Mouse (Mus musculus): ENCODE measurements at regions not wholly inside any gene's neighbourhood (a gene's known extent, or its start where the extent isn't known, plus 50 kb on each side); places are given as distances from the start of the nearest gene placed in this dataset.

DNA sequence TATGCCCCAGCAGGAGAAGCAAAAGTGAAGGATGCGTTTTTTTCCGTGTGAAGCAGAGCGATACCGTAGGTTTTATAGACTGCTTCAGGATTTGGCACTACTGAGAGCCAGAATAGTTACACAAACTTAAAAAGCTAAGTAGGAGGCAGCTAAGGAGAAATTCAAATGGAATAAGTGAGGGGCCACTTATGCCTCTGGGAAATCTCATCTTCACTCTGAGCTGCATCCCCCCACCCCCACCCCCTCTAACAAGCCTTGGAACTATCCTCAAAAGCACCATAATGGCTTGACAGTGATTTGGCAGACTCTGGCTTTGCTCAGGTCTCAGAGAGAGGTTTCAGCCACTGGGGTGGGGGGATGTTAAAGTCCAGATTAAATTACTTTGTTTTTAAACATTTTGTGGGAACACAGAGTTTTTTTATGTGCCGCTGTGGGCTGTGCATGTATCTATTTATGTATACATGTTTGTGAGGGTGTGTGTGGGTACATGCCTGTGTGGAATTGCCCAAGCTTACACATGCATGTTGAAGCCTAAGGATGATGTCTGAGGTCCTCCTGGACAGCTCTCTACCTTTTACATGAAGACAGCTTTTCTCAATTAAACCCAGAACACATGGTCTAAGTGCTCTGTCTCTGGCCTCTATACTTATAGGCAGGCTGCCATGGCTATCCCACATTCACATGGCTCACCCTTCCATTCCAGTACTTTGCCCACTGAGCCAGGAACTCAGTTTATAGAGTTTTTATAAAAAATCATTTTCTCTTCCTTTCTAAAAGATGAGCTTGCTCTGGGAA lies 396.6 kb downstream of the Epm2a start:
- H3K9me3 ChIP-seq (replicated peaks), result no peaks in the 10 kb centered on the region
- no peaks in the 10 kb centered on the region for H3K27me3 ChIP-seq (ENCODE audit: insufficient read depth, low read length)
- H3K4me3 ChIP-seq (ENCODE audit: low read depth, low read length), result no peak overlapping the region
- ATAC-seq (ENCODE audit: extremely low read depth, insufficient number of reproducible peaks, low FRiP score, poor library complexity, severe bottlenecking) (no peak), DNase-seq (ENCODE audit: low spot score) (no peak)
- no peak for TF ChIP-seq GATA2 (IDR thresholded peaks at IDR 0.05; ENCODE audit: borderline replicate concordance, low read depth, low read length)
- no peak for TF ChIP-seq GATA1 (IDR thresholded peaks at IDR 0.05; ENCODE audit: borderline replicate concordance, low read length)
- TF ChIP-seq CTCF (IDR thresholded peaks at IDR 0.05; ENCODE audit: low read depth, low read length), result no peak
- no peak for TF ChIP-seq TAL1 (conservative IDR thresholded peaks at IDR 0.05; ENCODE audit: low read depth, low read length)
- TF ChIP-seq POLR2AphosphoS5 (IDR thresholded peaks at IDR 0.05; ENCODE audit: insufficient replicate concordance, low read depth, low read length), result no peak
- H3K36me3 ChIP-seq (replicated peaks), result no peaks in the 10 kb centered on the region
- H3K4me1 ChIP-seq (ENCODE audit: insufficient read depth, low read depth, low read length), result no peaks in the 10 kb centered on the region

DNA sequence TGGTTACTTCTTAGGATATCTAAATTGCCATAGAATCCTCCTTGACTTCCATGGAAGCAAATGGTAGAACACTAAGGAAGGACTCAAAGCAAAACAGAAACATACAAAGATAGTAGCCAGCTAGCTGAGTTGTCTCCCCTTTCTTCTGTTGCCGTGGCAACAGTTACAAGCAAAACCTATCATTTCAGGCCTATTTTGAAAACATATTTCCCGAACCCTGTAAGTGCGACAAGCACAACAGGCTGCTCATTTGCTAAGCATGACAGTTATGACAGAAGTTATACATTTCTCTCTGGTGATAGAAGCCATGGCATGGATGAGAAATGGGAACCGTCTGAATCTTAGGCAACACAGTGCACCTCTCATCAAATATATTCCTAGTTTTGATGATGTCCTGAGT lies 402.4 kb downstream of the Epm2a start:
- ATAC-seq (ENCODE audit: extremely low read depth, insufficient number of reproducible peaks, low FRiP score, poor library complexity, severe bottlenecking), result no peak
- H3K4me1 ChIP-seq (ENCODE audit: insufficient read depth, low read depth, low read length), result no peaks in the 10 kb centered on the region
- H3K9me3 ChIP-seq (replicated peaks), result no peaks in the 10 kb centered on the region
- DNase-seq (ENCODE audit: low spot score), result no peak
- no peak overlapping the region for H3K4me3 ChIP-seq (ENCODE audit: low read depth, low read length)
- H3K36me3 ChIP-seq (replicated peaks), result no peaks in the 10 kb centered on the region
- TF ChIP-seq CTCF (IDR thresholded peaks at IDR 0.05; ENCODE audit: low read depth, low read length) (no peak), GATA1 (IDR thresholded peaks at IDR 0.05; ENCODE audit: borderline replicate concordance, low read length) (no peak)
- H3K27me3 ChIP-seq (ENCODE audit: insufficient read depth, low read length), result no peaks in the 10 kb centered on the region

- Histone ChIP-seq H3K4me3 (ENCODE audit: low read depth, low read length) (no peak overlapping the region), H3K9me3 (replicated peaks) (no peaks in the 10 kb centered on the region), H3K27me3 (ENCODE audit: insufficient read depth, low read length) (no peaks in the 10 kb centered on the region), H3K4me1 (ENCODE audit: insufficient read depth, low read depth, low read length) (no peaks in the 10 kb centered on the region), H3K36me3 (replicated peaks) (no peaks in the 10 kb centered on the region)
- no peak for DNase-seq (ENCODE audit: low spot score)
- ATAC-seq (ENCODE audit: extremely low read depth, insufficient number of reproducible peaks, low FRiP score, poor library complexity, severe bottlenecking), result no peak
- no peak for TF ChIP-seq GATA1 (IDR thresholded peaks at IDR 0.05; ENCODE audit: borderline replicate concordance, low read length)
- no peak for TF ChIP-seq TAL1 (conservative IDR thresholded peaks at IDR 0.05; ENCODE audit: low read depth, low read length)
- no peak for TF ChIP-seq POLR2AphosphoS5 (IDR thresholded peaks at IDR 0.05; ENCODE audit: insufficient replicate concordance, low read depth, low read length)
- TF ChIP-seq GATA2 (IDR thresholded peaks at IDR 0.05; ENCODE audit: borderline replicate concordance, low read depth, low read length), result no peak
- TF ChIP-seq CTCF (IDR thresholded peaks at IDR 0.05; ENCODE audit: low read depth, low read length), result no peak
These were observed 403.8 kb downstream of the Epm2a start for GRCm38 (mm10) chr10:11746959-11747358.

DNA sequence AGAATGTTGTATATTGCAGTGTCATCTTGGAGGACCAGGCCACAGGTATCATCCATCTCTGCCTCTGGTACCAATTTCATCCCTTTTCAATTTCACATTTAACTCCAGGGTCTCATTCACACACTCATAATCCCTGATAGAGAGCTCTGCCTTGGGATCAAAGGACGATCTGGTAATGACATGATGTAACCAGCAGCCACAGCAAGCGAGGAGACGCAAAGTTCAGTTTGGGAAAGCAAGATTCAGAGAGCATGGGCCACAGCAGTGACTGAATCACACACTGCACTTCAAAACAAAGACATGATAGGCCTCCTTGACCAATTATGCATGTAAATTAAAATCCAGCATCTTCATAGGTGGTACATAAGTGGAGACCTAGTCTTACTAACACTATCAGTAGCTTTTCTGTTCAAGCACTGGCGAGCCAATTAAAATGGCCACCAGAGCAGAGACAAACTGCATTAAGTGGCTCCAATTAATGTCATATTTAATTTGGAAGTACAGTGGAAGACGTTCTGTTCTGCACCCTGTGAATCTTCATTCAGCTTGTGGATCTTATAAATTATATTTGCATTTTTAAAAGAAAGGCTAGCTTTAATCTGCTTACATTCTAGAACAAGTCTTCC lies 412.0 kb downstream of the Epm2a start:
- no peaks in the 10 kb centered on the region for H3K36me3 ChIP-seq (replicated peaks)
- no peaks in the 10 kb centered on the region for H3K27me3 ChIP-seq (ENCODE audit: insufficient read depth, low read length)
- TF ChIP-seq TAL1 (conservative IDR thresholded peaks at IDR 0.05; ENCODE audit: low read depth, low read length) (no peak), GATA2 (IDR thresholded peaks at IDR 0.05; ENCODE audit: borderline replicate concordance, low read depth, low read length) (no peak), POLR2AphosphoS5 (IDR thresholded peaks at IDR 0.05; ENCODE audit: insufficient replicate concordance, low read depth, low read length) (no peak), GATA1 (IDR thresholded peaks at IDR 0.05; ENCODE audit: borderline replicate concordance, low read length) (no peak), CTCF (IDR thresholded peaks at IDR 0.05; ENCODE audit: low read depth, low read length) (no peak)
- H3K9me3 ChIP-seq (replicated peaks), result no peaks in the 10 kb centered on the region
- no peaks in the 10 kb centered on the region for H3K4me1 ChIP-seq (ENCODE audit: insufficient read depth, low read depth, low read length)
- no peak for DNase-seq (ENCODE audit: low spot score)
- H3K4me3 ChIP-seq (ENCODE audit: low read depth, low read length), result no peak overlapping the region
- ATAC-seq (ENCODE audit: extremely low read depth, insufficient number of reproducible peaks, low FRiP score, poor library complexity, severe bottlenecking), result no peak

DNA sequence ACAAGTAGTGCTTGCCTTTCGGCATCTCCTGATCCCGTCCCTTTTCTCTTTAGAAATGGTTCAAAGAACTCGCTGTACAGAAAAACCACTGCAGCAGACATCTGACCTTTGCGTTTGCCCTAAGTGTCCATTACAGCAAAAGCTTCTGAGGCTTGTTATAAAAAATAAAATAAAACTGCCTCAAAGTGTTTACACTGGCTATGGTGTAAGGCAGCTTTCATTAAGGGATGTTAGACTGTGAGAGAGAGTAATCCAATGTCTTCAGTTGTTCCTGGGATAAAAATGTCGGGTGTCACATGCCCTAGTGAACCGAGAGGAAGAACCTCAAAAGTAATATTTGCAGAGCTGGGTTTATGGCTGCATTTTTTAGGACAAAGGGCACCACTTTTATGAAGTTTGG lies 434.7 kb downstream of the Epm2a start:
- Histone ChIP-seq H3K4me3 (ENCODE audit: low read depth, low read length) (no peak overlapping the region), H3K9me3 (replicated peaks) (no peaks in the 10 kb centered on the region), H3K36me3 (replicated peaks) (no peaks in the 10 kb centered on the region), H3K4me1 (ENCODE audit: insufficient read depth, low read depth, low read length) (no peaks in the 10 kb centered on the region), H3K27me3 (ENCODE audit: insufficient read depth, low read length) (no peaks in the 10 kb centered on the region)
- ATAC-seq (ENCODE audit: extremely low read depth, insufficient number of reproducible peaks, low FRiP score, poor library complexity, severe bottlenecking) (no peak), DNase-seq (ENCODE audit: low spot score) (no peak)
- TF ChIP-seq CTCF (IDR thresholded peaks at IDR 0.05; ENCODE audit: low read depth, low read length) (no peak), GATA2 (IDR thresholded peaks at IDR 0.05; ENCODE audit: borderline replicate concordance, low read depth, low read length) (no peak), POLR2AphosphoS5 (IDR thresholded peaks at IDR 0.05; ENCODE audit: insufficient replicate concordance, low read depth, low read length) (no peak), TAL1 (conservative IDR thresholded peaks at IDR 0.05; ENCODE audit: low read depth, low read length) (no peak), GATA1 (IDR thresholded peaks at IDR 0.05; ENCODE audit: borderline replicate concordance, low read length) (no peak)

- Histone ChIP-seq H3K36me3 (replicated peaks) (no peaks in the 10 kb centered on the region), H3K27me3 (ENCODE audit: insufficient read depth, low read length) (no peaks in the 10 kb centered on the region), H3K4me3 (ENCODE audit: low read depth, low read length) (no peak overlapping the region), H3K9me3 (replicated peaks) (no peaks in the 10 kb centered on the region), H3K4me1 (ENCODE audit: insufficient read depth, low read depth, low read length) (no peaks in the 10 kb centered on the region)
- DNase-seq (ENCODE audit: low spot score) (no peak), ATAC-seq (ENCODE audit: extremely low read depth, insufficient number of reproducible peaks, low FRiP score, poor library complexity, severe bottlenecking) (no peak)
- TF ChIP-seq CTCF (IDR thresholded peaks at IDR 0.05; ENCODE audit: low read depth, low read length) (no peak), GATA1 (IDR thresholded peaks at IDR 0.05; ENCODE audit: borderline replicate concordance, low read length) (no peak), GATA2 (IDR thresholded peaks at IDR 0.05; ENCODE audit: borderline replicate concordance, low read depth, low read length) (no peak), TAL1 (conservative IDR thresholded peaks at IDR 0.05; ENCODE audit: low read depth, low read length) (no peak), POLR2AphosphoS5 (IDR thresholded peaks at IDR 0.05; ENCODE audit: insufficient replicate concordance, low read depth, low read length) (no peak)
These were observed 437.1 kb downstream of the Epm2a start for GRCm38 (mm10) chr10:11780302-11780701.

All from G1E (cell line).